Mouse (Mus musculus) neutrophil, adult 5-6 weeks (primary cell): ENCODE data around the gene Orm3. TPM values are rescaled to one million over a fixed set of nuclear protein-coding genes. Genes with fewer than 3 reads are reported as not detected.
"Not testable (repeated sequence)": the region's sequence is repeated elsewhere in the genome, so short reads cannot be mapped to it uniquely, and the experiment has no call there.

Source experiments
- ATAC-seq: fragments of 151-379, 151-347 bp; 2 replicates; pipeline ENCODE4 v1.8.0; 2017; ENCODE audit warnings: mild to moderate bottlenecking, moderate TSS enrichment; ENCODE audit not compliant: insufficient number of reproducible peaks, poor library complexity, low FRiP score, severe bottlenecking; ENCODE audit errors: extremely low read depth
- total RNA-seq: library from RNA; stranded (forward); fragments of 200-1000 nt; gene quantifications from 2 replicates; pipeline ENCODE4 v1.2.3, GENCODE M21; 2017

Orm3 gene
- total RNA-seq, result 0.86 TPM in 1 of 2 replicates, not detected in the other

GRCm38 (mm10) chr4:63355877-63356665 is at the start of gene Orm3:
TSS of gene Orm3 (plus strand) at chr4:63356162.
- no peak for ATAC-seq

DNA sequence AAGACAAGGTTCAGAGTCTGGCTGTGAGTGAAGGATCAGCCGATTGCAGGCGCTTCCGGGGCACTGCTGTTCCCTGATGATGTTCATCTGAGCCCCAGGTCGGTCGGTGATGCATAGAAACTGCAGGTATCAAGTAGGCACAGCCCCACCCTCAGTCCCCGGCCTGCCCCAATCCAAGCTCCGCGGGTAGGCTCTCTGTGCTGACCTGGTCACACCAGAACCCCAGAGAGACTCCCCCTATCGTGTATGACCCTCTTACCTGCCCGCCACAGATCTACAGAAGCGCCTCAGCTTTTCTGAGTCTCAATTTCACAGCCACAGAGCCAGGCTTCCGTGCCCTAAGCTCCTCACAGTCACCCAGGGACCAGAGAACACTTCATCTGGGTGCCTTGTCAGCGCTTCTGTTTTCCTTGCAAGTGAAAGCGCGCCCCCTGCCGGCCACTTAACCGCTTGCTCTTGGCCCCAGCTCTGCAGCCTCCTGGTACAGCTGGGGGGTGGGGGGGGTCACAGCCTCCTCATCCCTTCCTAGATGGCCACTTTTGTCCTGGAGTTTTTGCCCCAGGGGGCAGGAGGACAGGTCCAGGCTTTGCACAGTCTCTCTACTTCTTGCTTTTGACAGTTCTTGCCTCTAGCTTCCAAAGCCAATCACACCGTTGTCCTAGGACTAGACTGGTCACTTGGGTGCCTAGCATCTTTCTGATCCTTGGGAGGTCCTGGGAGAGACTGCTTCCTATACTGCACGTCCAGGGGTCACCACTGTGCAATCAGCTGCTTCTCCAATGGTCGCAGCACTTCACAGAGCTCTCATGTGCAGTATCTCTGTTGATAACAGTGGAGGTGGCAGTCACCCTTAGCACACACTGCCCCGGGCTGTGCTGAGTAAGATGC is 48.5 kb upstream of the Orm3 start:
- peak; percentile 42; the same call in 1 of the 2 replicates for ATAC-seq

DNA sequence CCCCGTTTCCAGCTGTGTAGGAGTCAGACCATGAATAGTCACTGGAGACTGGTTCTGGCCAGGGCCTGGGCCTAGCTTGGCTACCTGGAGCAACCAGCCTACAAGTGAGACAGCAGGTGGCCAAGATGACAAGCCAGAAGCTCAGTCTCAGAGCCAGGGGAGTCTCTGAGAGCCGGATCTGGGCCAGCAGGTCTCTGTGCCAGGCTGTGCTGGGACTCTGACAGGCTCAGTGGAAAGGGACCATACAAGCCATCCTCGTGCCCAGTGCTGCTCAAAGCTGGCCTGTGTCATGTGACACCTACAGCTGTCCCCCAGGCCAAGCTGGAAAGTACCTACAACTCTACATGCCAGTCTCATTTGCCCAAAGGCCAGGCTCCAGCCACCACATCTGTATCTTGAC is 47.6 kb upstream of the Orm3 start:
- ATAC-seq, result no peak

- no peak for ATAC-seq
Measured at GRCm38 (mm10) chr4:63310247-63310855, 45.6 kb upstream of the Orm3 start.

DNA sequence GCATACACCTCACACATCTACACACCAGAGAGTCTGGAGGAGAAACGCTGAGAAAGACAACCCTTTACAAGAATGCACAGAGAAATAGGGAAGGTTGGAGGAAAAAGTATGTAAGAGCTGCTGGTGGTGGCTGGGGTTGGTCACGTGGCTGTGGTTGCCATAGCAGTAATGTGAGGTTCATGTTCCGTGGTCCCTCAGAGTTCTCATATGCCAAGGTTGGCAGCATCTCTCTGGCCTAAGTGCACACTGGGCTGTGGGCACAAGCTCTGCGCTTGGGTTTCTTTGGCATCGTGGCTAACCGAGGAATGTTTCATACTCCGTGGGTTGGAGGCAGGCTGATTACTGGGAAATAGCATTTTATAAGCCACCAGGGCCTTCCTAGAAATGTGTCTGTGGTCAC is 44.5 kb upstream of the Orm3 start:
- no peak for ATAC-seq

GRCm38 (mm10) chr4:63314063-63314462 is 41.9 kb upstream of the Orm3 start:
- no peak for ATAC-seq

DNA sequence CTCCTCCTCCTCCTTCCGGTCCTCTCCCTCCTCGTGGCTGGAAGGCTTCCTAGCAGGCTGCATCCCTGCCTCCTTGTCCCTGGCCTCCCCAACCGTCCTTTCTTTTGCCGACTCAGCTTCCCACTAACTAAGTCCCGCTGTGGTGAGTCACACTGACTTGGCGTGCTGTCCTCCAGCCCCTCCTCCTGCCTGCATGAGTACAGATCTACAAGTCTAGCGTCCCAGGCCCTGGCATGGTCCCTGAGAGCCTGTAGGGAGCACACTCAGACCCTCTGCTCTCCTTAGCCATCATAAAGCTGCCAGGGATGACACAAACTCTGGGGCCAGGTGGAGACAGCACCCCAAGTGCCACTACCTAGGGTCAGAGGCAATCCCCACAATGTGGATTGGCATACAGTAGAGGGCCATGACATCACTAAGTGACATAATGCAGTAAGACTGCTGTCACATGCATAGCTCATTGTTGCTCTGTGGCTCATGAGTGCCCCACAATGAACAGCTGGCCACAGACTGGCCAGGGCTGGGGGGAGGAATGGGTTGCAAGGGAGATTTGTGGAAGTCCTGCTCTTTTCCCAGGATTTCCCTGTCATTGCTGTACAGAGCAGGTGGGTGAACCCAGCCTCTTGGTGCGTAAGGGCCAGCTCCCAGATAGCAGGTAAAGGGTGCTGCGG is 39.8 kb upstream of the Orm3 start:
- ATAC-seq, result no peak

GRCm38 (mm10) chr4:63319566-63319965 is 36.4 kb upstream of the Orm3 start:
- ATAC-seq, result not testable (repeated sequence)

DNA sequence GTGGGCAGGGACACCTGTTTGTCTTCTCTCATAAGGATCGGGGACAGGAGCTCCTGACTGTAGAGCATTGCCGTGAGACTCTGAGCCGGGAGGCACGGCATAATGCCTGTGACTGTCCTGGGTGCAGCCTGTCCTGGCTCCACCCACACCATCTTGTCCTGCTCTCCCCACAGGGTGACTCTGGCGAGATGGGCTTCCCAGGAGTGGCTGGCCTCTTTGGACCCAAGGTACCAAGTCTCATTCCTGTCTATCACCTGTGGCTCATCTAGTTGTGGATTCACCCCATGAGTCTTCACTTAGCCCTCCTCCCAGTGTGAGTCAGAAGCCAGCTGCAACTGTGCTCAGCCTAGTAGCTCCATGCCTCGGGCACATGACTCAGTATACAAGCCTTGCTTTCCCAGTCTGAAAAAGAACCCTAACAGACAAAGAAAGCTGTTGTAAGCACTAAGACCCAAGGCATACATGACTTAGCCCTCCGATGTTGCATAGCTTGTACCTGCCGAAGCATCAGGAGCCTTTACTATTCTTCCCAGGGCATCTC is 32.6 kb upstream of the Orm3 start:
- ATAC-seq, result no peak

DNA sequence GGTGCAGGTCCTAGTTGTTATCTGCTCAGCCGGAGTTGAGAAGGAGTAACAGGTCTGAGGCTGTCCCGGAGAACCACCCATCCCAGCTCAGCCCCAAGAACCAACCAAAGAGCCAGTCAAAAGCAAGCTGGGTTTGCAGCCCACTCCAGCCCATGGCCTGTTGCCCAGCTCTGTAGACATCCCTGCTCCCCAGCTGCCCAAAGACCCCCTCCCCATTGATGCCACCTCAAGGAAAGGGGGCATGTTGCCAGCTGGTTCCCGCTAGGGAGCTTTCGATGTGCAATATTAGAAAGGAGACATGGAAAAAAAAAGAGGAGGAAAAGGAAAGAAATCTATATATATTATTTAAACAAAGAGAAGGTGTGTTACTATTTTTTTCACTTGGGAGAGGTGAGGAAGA is 22.6 kb upstream of the Orm3 start:
- no peak for ATAC-seq

GRCm38 (mm10) chr4:63338414-63339076 is 17.4 kb upstream of the Orm3 start:
- no peak for ATAC-seq

DNA sequence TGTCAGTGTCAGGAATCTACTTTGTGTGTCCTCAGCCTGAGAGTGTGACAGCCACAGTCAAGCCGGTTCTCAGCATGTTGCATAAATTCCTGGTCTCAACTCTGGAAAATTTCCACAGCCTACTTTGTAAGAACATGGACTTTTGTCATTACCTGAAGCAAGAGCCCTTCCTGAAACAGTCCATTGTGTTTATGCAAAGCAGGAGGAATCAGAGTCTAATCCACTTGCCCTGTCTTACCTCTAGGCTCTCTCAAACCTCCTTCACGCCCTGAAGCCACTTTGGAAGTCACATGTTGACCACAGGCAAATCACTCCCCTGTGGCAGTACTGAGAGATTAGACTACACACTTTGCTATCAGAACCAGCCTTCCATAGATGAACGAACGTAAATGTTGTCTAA is 13.5 kb upstream of the Orm3 start:
- no peak for ATAC-seq

- no peak for ATAC-seq
Measured at GRCm38 (mm10) chr4:63343608-63344007, 12.4 kb upstream of the Orm3 start.

DNA sequence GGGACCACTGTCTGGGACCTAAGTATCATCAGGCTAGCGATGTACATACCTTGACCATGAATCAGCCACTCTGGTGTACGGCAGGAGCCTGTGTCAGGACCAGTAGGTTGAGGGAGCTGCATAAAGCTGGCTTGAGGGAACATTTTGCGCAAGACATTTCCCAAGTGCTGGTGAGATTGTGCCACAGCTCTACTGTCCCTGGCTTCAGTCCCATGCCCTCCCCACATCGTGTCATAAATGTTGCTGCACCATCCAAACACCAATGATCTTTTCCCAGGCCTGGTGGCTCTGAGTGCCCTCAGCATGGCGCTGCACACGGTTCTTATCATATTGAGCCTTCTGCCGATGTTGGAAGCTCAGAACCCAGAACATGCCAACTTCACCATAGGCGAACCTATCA is 11.7 kb upstream of the Orm3 start, which contains the start of gene Orm1:
Gene Orm1 (plus strand): TSS at position 266 of the 400 bp plus-strand sequence.
- ATAC-seq, result 0 out of 2 replicates have a peak, but pooled peaks have one; percentile 11

GRCm38 (mm10) chr4:63345261-63345660 is 10.7 kb upstream of the Orm3 start:
- ATAC-seq, result no peak

- ATAC-seq, result no peak
Measured at GRCm38 (mm10) chr4:63346659-63347058, 9.3 kb upstream of the Orm3 start.

DNA sequence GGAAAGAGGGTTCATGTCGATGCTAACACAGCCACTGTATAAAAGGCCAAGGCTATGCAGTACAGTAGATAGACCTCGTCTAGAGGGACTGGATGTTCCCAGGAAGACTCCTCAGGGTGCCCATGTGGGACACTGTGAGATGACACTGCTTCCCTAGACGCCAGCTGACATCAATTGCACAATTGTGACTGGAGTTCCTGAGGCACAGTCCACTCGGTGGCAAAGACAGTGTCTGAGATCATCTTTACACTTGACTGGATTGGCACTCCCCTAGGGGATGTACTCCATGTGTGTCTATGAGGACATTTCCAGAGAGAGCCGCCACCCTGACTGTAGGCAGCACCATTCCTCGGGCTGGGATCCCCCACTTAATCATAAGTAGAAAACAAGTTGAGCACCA is 7.4 kb upstream of the Orm3 start:
- ATAC-seq, result no peak

DNA sequence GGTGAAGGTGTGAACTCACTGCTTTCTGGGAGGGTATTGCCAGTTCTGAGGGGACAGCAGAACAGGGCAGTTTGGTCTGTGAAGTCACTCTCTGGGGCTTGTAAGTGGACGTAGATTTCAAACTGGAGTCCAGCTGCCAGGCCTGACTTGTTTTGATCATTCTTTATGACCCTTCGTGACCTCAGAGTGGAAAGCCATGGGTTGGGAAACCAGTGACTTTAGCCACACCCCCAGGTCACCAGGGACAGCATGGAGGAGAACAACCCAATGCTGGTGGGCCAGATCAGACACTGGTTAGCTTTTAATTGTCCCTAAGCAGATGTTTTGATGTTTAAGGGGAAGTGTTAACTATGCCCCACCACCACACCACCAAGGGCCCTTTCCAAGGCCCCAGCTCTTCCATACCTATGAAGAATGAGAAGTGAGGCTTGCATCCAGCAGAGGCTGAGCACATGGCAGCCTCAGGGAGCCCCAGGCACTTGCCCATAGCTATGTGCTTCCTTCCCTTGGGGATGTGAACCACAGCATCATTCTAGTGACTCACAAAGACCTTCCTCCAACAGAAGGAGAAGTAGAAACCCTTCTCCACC is 1.1 kb downstream of the Orm3 start:
- ATAC-seq, result no peak
